Mouse (Mus musculus) kidney, embryonic 14.5 days (tissue): ENCODE data around the gene Cacna1c. TPM values are rescaled to one million over a fixed set of nuclear protein-coding genes. Genes with fewer than 3 reads are reported as not detected.

ENCODE experiments used
- ATAC-seq: fragments of 200-750 bp; cut with Nextera tagmentation; 2 replicates; pipeline ENCODE4 v1.8.0; 2017; ENCODE audit warnings: moderate number of reproducible peaks, mild to moderate bottlenecking, moderate TSS enrichment, moderate library complexity; ENCODE audit not compliant: low FRiP score, low TSS enrichment
- H3K27ac ChIP-seq: fragments of 300-500 bp; sonication (generic); 2 replicates; pipeline ENCODE4 v1.5.1; 2014; ENCODE audit warnings: low read depth, mild to moderate bottlenecking, low read length, moderate library complexity, mixed read lengths
- H3K27me3 ChIP-seq: fragments of 300-500 bp; sonication (generic); 2 replicates; pipeline ENCODE4 v1.6.1; 2014; ENCODE audit warnings: mild to moderate bottlenecking, low read length; ENCODE audit not compliant: control insufficient read depth, insufficient read depth
- H3K36me3 ChIP-seq: fragments of 300-500 bp; sonication (generic); 2 replicates; pipeline ENCODE4 v1.6.1; 2014; ENCODE audit warnings: low read length, mixed read lengths; ENCODE audit not compliant: control insufficient read depth, insufficient read depth
- H3K4me1 ChIP-seq: fragments of 300-500 bp; sonication (generic); 2 replicates; pipeline ENCODE4 v1.6.1; 2014; ENCODE audit warnings: low read length, mixed read lengths; ENCODE audit not compliant: control insufficient read depth, insufficient read depth
- H3K4me2 ChIP-seq: fragments of 300-500 bp; sonication (generic); replicated peaks from 2 replicates; pipeline ENCODE4 v1.6.1; 2014; ENCODE audit warnings: low read depth, mild to moderate bottlenecking, low read length
- H3K4me3 ChIP-seq: fragments of 300-500 bp; sonication (generic); 2 replicates; pipeline ENCODE4 v1.5.1; 2014; ENCODE audit warnings: mild to moderate bottlenecking, low read length
- H3K9ac ChIP-seq: fragments of 300-500 bp; sonication (generic); 2 replicates; pipeline ENCODE4 v1.6.1; 2014; ENCODE audit warnings: low read depth, mild to moderate bottlenecking, low read length, moderate library complexity
- H3K9me3 ChIP-seq: fragments of 300-500 bp; sonication (generic); 2 replicates; pipeline ENCODE4 v1.6.1; 2016; ENCODE audit warnings: low read length; ENCODE audit not compliant: control insufficient read depth
- WGBS: fragments of 180-500 bp; shearing (Covaris S2); extraction: QIAGEN DNeasy Blood & Tissue Kit; methylation state at CpG from one replicate; pipeline ENCODE4 v1.1.7; 2014; 5-methylcytosine and 5-hydroxymethylcytosine counted together
- polyA plus RNA-seq: library from polyadenylated mRNA; unstranded; fragments of >200 nt; fragmentation: Nextera tagmentation; extraction: Ambion mirVana; gene quantifications from 2 replicates; pipeline ENCODE4 v1.2.1, GENCODE M21; 2014

Cacna1c gene
- polyA plus RNA-seq, 1 experiment from 2014 or later = 3.3 TPM

GRCm38 (mm10) chr6:118779201-118779600 is 417.0 kb downstream of the Cacna1c start:
- H3K9me3 ChIP-seq = no peaks in the 10 kb centered on the region; the same call in 1 of the 2 replicates
- no peaks in the 10 kb centered on the region for H3K27me3 ChIP-seq
- H3K27ac ChIP-seq = no peak overlapping the region
- H3K4me1 ChIP-seq = 0 out of 2 replicates have a peak, but pooled peaks cover 2% of the 10 kb centered on the region
- ATAC-seq = no peak
- H3K4me2 ChIP-seq = no peak overlapping the region
- 69% methylated on average over 8 of the region's 8 CpGs for WGBS
- no peak overlapping the region for H3K9ac ChIP-seq
- no peak overlapping the region for H3K4me3 ChIP-seq
- no peaks in the 10 kb centered on the region for H3K36me3 ChIP-seq

- ATAC-seq = 0 out of 2 replicates have a peak, but pooled peaks have one; percentile 43
- Histone ChIP-seq H3K9me3 (no peaks in the 10 kb centered on the region; the same call in 1 of the 2 replicates), H3K36me3 (no peaks in the 10 kb centered on the region), H3K4me3 (no peak overlapping the region), H3K4me2 (no peak overlapping the region), H3K27me3 (no peaks in the 10 kb centered on the region), H3K4me1 (0 out of 2 replicates have a peak, but pooled peaks cover 2% of the 10 kb centered on the region), H3K27ac (no peak overlapping the region), H3K9ac (no peak overlapping the region)
- 61% methylated on average over 8 of the region's 8 CpGs for WGBS
These were observed 418.8 kb downstream of the Cacna1c start for GRCm38 (mm10) chr6:118777457-118777856.

GRCm38 (mm10) chr6:118776459-118776858 is 419.8 kb downstream of the Cacna1c start:
- no peak overlapping the region for H3K4me3 ChIP-seq
- no peaks in the 10 kb centered on the region for H3K27me3 ChIP-seq
- H3K27ac ChIP-seq = no peak overlapping the region
- no peak for ATAC-seq
- 77% methylated on average over 9 of the region's 9 CpGs for WGBS
- no peak overlapping the region for H3K4me2 ChIP-seq
- H3K4me1 ChIP-seq = 0 out of 2 replicates have a peak, but pooled peaks cover 2% of the 10 kb centered on the region
- no peaks in the 10 kb centered on the region; the same call in 1 of the 2 replicates for H3K9me3 ChIP-seq
- H3K9ac ChIP-seq = no peak overlapping the region
- no peaks in the 10 kb centered on the region for H3K36me3 ChIP-seq

GRCm38 (mm10) chr6:118772581-118772980 is 423.6 kb downstream of the Cacna1c start:
- 0 out of 2 replicates have a peak, but pooled peaks cover 2% of the 10 kb centered on the region for H3K4me1 ChIP-seq
- WGBS = 96% methylated on average over 6 of the region's 6 CpGs
- H3K4me2 ChIP-seq = no peak overlapping the region
- H3K9me3 ChIP-seq = no peaks in the 10 kb centered on the region; the same call in 1 of the 2 replicates
- no peak for ATAC-seq
- H3K9ac ChIP-seq = no peak overlapping the region
- H3K27me3 ChIP-seq = no peaks in the 10 kb centered on the region
- H3K4me3 ChIP-seq = no peak overlapping the region
- H3K36me3 ChIP-seq = no peaks in the 10 kb centered on the region
- H3K27ac ChIP-seq = no peak overlapping the region

- 79% methylated on average over 4 of the region's 4 CpGs for WGBS
- Histone ChIP-seq H3K4me1 (no peaks in the 10 kb centered on the region), H3K27me3 (no peaks in the 10 kb centered on the region), H3K36me3 (no peaks in the 10 kb centered on the region), H3K4me2 (no peak overlapping the region), H3K27ac (no peak overlapping the region), H3K4me3 (no peak overlapping the region), H3K9ac (no peak overlapping the region), H3K9me3 (no peaks in the 10 kb centered on the region; the same call in 1 of the 2 replicates)
- ATAC-seq = no peak
These were observed 425.1 kb downstream of the Cacna1c start for GRCm38 (mm10) chr6:118771121-118771520.

- Histone ChIP-seq H3K4me3 (no peak overlapping the region), H3K4me2 (no peak overlapping the region), H3K27ac (no peak overlapping the region), H3K36me3 (no peaks in the 10 kb centered on the region), H3K9ac (no peak overlapping the region), H3K27me3 (no peaks in the 10 kb centered on the region), H3K4me1 (no peaks in the 10 kb centered on the region), H3K9me3 (no peaks in the 10 kb centered on the region; the same call in 1 of the 2 replicates)
- 72% methylated on average over 6 of the region's 6 CpGs for WGBS
- ATAC-seq = no peak
These were observed 425.8 kb downstream of the Cacna1c start for GRCm38 (mm10) chr6:118770396-118770795.

- H3K36me3 ChIP-seq = no peaks in the 10 kb centered on the region
- H3K4me1 ChIP-seq = no peaks in the 10 kb centered on the region
- no peak for ATAC-seq
- H3K27ac ChIP-seq = no peak overlapping the region
- H3K9ac ChIP-seq = no peak overlapping the region
- H3K4me3 ChIP-seq = no peak overlapping the region
- H3K9me3 ChIP-seq = no peaks in the 10 kb centered on the region; the same call in 1 of the 2 replicates
- H3K27me3 ChIP-seq = no peaks in the 10 kb centered on the region
- H3K4me2 ChIP-seq = no peak overlapping the region
- 82% methylated on average over 8 of the region's 8 CpGs for WGBS
These were observed 426.4 kb downstream of the Cacna1c start for GRCm38 (mm10) chr6:118769792-118770191.

- Histone ChIP-seq H3K36me3 (no peaks in the 10 kb centered on the region), H3K4me2 (no peak overlapping the region), H3K27me3 (no peaks in the 10 kb centered on the region), H3K9ac (no peak overlapping the region), H3K4me1 (no peaks in the 10 kb centered on the region), H3K27ac (no peak overlapping the region), H3K9me3 (no peaks in the 10 kb centered on the region), H3K4me3 (no peak overlapping the region)
- 86% methylated on average over 6 of the region's 6 CpGs for WGBS
- ATAC-seq = no peak
These were observed 428.5 kb downstream of the Cacna1c start for GRCm38 (mm10) chr6:118767698-118768097.

GRCm38 (mm10) chr6:118765261-118765660 is 431.0 kb downstream of the Cacna1c start:
- H3K27ac ChIP-seq = no peak overlapping the region
- no peak overlapping the region for H3K9ac ChIP-seq
- H3K4me2 ChIP-seq = no peak overlapping the region
- H3K4me3 ChIP-seq = no peak overlapping the region
- no peaks in the 10 kb centered on the region for H3K36me3 ChIP-seq
- no peaks in the 10 kb centered on the region for H3K4me1 ChIP-seq
- no peak for ATAC-seq
- 61% methylated on average over 1 of the region's 1 CpGs for WGBS
- H3K27me3 ChIP-seq = no peaks in the 10 kb centered on the region
- no peaks in the 10 kb centered on the region for H3K9me3 ChIP-seq
